Mouse (Mus musculus) MEL (cell line): ENCODE data around the gene Gss.

ENCODE experiments used
- CHD1 ChIP-seq: IDR thresholded peaks from 2 replicates; pipeline ENCODE4 v1.6.1; 2012; ENCODE audit warnings: low read depth, mild to moderate bottlenecking, inconsistent platforms, low read length, improper control_type of control experiment
- CTCF ChIP-seq, 3 experiments: IDR thresholded peaks in 2 of 3; conservative IDR thresholded peaks in 1 of 3; 2 replicates each; pipeline ENCODE4 v1.5.1; 2011 to 2012; ENCODE audit warnings: low read length in 3 of 3, low read depth in 2 of 3, mild to moderate bottlenecking in 2 of 3, improper control_type of control experiment in 1 of 3, inconsistent platforms in 1 of 3, mixed read lengths in 1 of 3, moderate library complexity in 1 of 3; ENCODE audit not compliant: control insufficient read depth in 1 of 3, insufficient read depth in 1 of 3, poor library complexity in 1 of 3, severe bottlenecking in 1 of 3
- GATA1 ChIP-seq: IDR thresholded peaks from 2 replicates; pipeline ENCODE4 v1.6.1; 2011; ENCODE audit warnings: low read depth, low read length, improper control_type of control experiment
- HCFC1 ChIP-seq: IDR thresholded peaks from 2 replicates; pipeline ENCODE4 v1.6.1; 2012; ENCODE audit warnings: low read depth, mild to moderate bottlenecking, inconsistent platforms, low read length, improper control_type of control experiment, moderate library complexity
- MAFK ChIP-seq: IDR thresholded peaks from 2 replicates; pipeline ENCODE4 v1.6.1; 2011; ENCODE audit warnings: low read depth, mild to moderate bottlenecking, low read length, improper control_type of control experiment, borderline replicate concordance
- POLR2AphosphoS5 ChIP-seq: IDR thresholded peaks from 2 replicates; pipeline ENCODE4 v1.6.1; 2012; ENCODE audit warnings: low read depth, borderline replicate concordance, mild to moderate bottlenecking, inconsistent platforms, low read length, moderate library complexity, mixed read lengths
- RAD21 ChIP-seq: IDR thresholded peaks from 2 replicates; pipeline ENCODE4 v1.6.1; 2011; ENCODE audit warnings: mild to moderate bottlenecking, low read depth, low read length, improper control_type of control experiment
- ZC3H11A ChIP-seq: IDR thresholded peaks from 2 replicates; pipeline ENCODE4 v1.6.1; 2012; ENCODE audit warnings: low read depth, mild to moderate bottlenecking, inconsistent platforms, low read length, improper control_type of control experiment
- ZKSCAN1 ChIP-seq: IDR thresholded peaks from 2 replicates; pipeline ENCODE4 v1.6.1; 2012; ENCODE audit warnings: low read depth, mild to moderate bottlenecking, inconsistent platforms, low read length, improper control_type of control experiment, moderate library complexity
- ZNF384 ChIP-seq: IDR thresholded peaks from 2 replicates; pipeline ENCODE4 v1.6.1; 2012; ENCODE audit warnings: low read depth, mild to moderate bottlenecking, inconsistent platforms, low read length, improper control_type of control experiment

DNA sequence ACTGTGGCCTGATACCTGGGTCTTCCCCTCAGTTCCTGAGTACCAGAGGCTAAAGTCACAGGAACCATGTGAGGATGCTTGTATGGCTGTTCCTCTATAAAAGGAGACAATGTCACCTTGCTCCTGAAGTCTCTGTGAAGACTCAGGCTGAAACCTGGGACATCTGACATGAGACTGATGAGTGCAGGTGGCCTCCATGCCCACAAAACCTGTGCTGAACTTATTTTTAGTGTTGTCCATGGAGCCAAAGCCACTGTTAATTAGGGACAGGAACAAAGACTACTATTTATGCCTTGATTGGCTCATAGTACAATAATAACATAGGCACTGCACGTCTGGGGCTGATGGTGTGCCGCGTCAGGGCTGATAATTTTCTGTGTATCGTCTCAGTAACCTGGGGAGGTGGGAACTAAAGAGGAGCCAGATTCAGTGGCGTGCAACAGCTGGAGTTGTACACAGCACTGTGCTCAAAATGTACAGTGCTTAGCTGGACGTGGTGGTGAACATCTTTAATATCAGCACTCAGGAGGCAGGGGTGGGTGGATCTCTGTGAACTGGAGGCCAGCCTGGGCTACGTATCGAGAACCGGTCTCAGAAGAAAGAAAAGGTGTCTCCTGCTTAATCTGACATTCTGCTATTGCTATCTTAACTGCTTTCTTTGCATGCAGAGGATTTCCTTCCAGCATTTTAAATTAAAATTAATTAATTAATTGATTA, 19.4 kb upstream of the Gss start:
- TF ChIP-seq CTCF (IDR thresholded peaks at IDR 0.05 in 2 of 3, conservative IDR thresholded peaks at IDR 0.05 in 1 of 3; ENCODE audit: control insufficient read depth in 1 of 3, insufficient read depth in 1 of 3, low read depth in 2 of 3, low read length in 3 of 3, poor library complexity in 1 of 3, severe bottlenecking in 1 of 3): no peak
- no peak for TF ChIP-seq GATA1
- no peak for TF ChIP-seq CHD1
- TF ChIP-seq MAFK: no peak
- TF ChIP-seq ZNF384: no peak
- TF ChIP-seq RAD21: no peak
- TF ChIP-seq ZKSCAN1: no peak
- no peak for TF ChIP-seq HCFC1
- no peak for TF ChIP-seq POLR2AphosphoS5
- no peak for TF ChIP-seq ZC3H11A
